Mouse (Mus musculus) embryonic fibroblast, embryonic 13.5 days (primary cell): ENCODE measurements around the gene Idi1. TPM values are rescaled to one million over a fixed set of nuclear protein-coding genes. Genes with fewer than 3 reads are reported as not detected.
A peak's percentile ranks its signal among the peaks of the same experiment; 100 is the strongest.

Experiments used
- H3K27ac ChIP-seq: 2 replicates; pipeline ENCODE4 v1.5.1; 2012; ENCODE audit warnings: low read length, control low read depth, inconsistent platforms; ENCODE audit not compliant: insufficient read depth
- H3K4me1 ChIP-seq: 2 replicates; pipeline ENCODE4 v1.6.1; 2011; ENCODE audit warnings: low read length; ENCODE audit not compliant: control insufficient read depth, insufficient read depth
- H3K4me3 ChIP-seq: 2 replicates; pipeline ENCODE4 v1.5.1; 2011; ENCODE audit warnings: mild to moderate bottlenecking, control low read depth, low read length; ENCODE audit not compliant: insufficient read depth
- CTCF ChIP-seq: IDR thresholded peaks from 2 replicates; pipeline ENCODE4 v1.5.1; 2011; ENCODE audit warnings: mild to moderate bottlenecking, control low read depth, low read length, moderate library complexity, borderline replicate concordance; ENCODE audit not compliant: insufficient read depth
- POLR2A ChIP-seq: IDR thresholded peaks from 2 replicates; pipeline ENCODE4 v1.6.1; 2011; ENCODE audit warnings: low read depth, mild to moderate bottlenecking, control low read depth, low read length, moderate library complexity
- polyA plus RNA-seq: library from polyadenylated mRNA; stranded (reverse); fragments of >200 nt; gene quantifications from 2 replicates; pipeline ENCODE4 v1.2.4, GENCODE M21; 2011; ENCODE audit warnings: low read depth; ENCODE audit not compliant: missing spikeins, insufficient read length

Gene Idi1
- polyA plus RNA-seq, 1 experiment, result 108 TPM

- no peaks in the 10 kb centered on the region for H3K4me1 ChIP-seq
- H3K4me3 ChIP-seq, result no peak overlapping the region
- H3K27ac ChIP-seq, result no peak overlapping the region
- TF ChIP-seq CTCF (no peak), POLR2A (no peak)
These were observed 30.5 kb upstream of the Idi1 start for GRCm38 (mm10) chr13:8854769-8855168.

- H3K27ac ChIP-seq, result no peak overlapping the region
- H3K4me1 ChIP-seq, result no peaks in the 10 kb centered on the region
- TF ChIP-seq POLR2A, result no peak
- TF ChIP-seq CTCF, result no peak
- no peak overlapping the region for H3K4me3 ChIP-seq
These were observed 26.8 kb upstream of the Idi1 start for GRCm38 (mm10) chr13:8858453-8858852.

DNA sequence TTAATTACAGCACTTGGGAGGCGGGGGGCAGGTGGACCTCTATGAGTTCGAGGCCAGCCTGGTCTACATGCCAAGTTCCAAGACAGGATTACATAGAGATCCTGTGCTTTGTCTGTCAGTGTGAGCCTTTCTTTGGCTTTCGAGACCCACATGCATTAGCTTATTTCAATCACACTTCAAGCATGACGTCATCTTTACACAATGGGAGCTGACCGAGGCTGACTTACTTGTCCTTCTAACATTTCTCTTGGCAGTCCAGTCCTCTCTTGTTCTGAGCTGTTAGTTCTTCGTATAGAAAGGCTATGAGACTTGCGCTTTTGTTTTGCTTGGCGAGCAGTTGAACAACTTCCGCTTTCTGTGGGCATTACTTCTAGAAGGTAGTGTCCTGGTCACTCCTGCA lies 24.4 kb upstream of the Idi1 start:
- no peaks in the 10 kb centered on the region for H3K4me1 ChIP-seq
- no peak overlapping the region for H3K27ac ChIP-seq
- TF ChIP-seq CTCF (no peak), POLR2A (no peak)
- H3K4me3 ChIP-seq, result no peak overlapping the region

DNA sequence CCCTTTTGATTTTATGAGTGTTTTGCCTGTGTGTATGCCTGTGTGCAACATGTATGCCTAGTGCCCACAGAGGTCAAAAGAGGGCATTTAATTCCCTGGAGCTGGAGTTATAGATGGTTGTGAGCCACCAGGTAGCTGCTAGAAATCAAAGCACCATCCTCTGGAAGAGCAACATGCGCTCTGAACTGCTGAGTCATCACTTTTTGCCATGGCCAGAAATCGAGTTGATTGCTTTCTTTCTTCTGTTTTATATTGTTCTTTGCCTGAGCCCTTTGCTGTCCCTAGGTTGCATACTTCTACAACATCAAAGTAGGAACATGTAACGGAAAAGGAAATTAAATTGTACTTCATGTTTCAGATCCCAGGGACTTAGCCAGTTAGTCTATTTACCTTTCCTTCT lies 20.3 kb upstream of the Idi1 start:
- H3K4me3 ChIP-seq, result no peak overlapping the region
- no peak overlapping the region for H3K27ac ChIP-seq
- TF ChIP-seq CTCF (no peak), POLR2A (no peak)
- no peaks in the 10 kb centered on the region; the same call in 1 of the 2 replicates for H3K4me1 ChIP-seq

DNA sequence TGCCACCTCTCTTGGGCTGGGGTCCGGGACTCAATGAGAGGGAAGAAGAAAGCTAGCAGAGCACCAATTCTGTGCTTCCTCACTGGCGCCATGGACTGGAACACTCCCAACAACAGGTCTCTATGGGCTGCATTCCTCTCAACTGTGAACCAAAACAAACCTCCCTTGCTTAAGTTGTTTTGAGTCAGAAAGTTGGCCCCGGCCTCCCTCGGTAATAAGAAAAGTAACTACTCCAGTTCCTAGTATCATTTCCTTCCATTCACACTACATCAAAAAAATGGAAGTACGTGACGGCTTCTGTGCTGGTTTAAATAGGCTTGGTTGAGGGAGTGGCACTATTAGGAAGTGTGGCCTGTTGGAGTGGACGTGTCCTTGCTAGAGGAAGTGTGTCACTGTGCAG lies 18.7 kb upstream of the Idi1 start:
- no peak for TF ChIP-seq POLR2A
- no peak for TF ChIP-seq CTCF
- Histone ChIP-seq H3K4me3 (no peak overlapping the region), H3K4me1 (no peaks in the 10 kb centered on the region; the same call in 1 of the 2 replicates), H3K27ac (no peak overlapping the region)

DNA sequence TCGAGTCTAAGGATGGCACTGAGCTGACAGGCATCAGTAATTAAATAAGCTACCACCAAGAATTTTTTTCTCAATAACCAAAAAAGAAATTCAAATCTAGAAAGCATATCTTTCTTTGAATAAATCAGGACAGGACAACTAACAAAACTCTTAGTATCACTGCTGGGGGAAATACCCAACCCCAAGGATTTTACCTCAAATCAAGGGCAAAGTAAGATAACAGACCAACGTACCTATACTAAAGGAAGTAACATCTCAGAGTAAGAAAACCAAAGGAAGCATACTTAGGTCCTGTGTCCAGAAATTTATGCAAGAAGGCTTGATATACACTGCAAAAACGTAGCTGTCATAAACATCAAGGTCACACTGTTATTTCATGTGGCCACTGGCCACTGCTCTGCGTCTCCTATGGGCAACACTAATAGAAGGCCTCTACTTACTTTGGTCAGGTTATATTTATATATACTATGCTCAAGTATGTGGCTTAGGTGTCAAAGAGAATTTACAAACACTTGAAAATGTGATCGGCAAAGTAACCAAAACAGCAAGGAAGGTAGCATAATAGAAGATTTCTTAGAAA lies 15.6 kb upstream of the Idi1 start:
- Histone ChIP-seq H3K4me1 (no peaks in the 10 kb centered on the region; the same call in 1 of the 2 replicates), H3K27ac (no peak overlapping the region), H3K4me3 (peak overlapping the region; percentile 66)
- no peak for TF ChIP-seq CTCF
- TF ChIP-seq POLR2A, result no peak

DNA sequence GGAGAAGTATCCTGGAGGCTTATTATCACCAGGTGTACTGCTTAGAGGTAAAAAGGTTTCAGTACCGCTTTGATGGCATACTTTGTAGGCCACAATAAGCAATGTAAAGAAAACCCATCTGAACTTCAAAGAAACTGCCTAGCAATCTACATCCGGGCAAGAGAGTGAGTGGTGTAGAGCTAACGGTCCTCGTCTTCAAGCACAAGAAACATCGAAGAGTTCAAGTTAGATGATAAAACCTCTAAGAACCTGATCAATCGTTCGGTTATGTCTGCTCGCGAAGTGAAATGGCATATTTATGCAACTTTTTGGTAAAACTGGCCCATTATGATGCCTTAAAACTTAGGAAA lies 15.2 kb upstream of the Idi1 start:
- Histone ChIP-seq H3K4me1 (no peaks in the 10 kb centered on the region; the same call in 1 of the 2 replicates), H3K4me3 (peak overlapping the region; percentile 66), H3K27ac (0 out of 2 replicates have a peak overlapping the region, but pooled peaks have one; percentile 39)
- no peak for TF ChIP-seq POLR2A
- no peak for TF ChIP-seq CTCF

DNA sequence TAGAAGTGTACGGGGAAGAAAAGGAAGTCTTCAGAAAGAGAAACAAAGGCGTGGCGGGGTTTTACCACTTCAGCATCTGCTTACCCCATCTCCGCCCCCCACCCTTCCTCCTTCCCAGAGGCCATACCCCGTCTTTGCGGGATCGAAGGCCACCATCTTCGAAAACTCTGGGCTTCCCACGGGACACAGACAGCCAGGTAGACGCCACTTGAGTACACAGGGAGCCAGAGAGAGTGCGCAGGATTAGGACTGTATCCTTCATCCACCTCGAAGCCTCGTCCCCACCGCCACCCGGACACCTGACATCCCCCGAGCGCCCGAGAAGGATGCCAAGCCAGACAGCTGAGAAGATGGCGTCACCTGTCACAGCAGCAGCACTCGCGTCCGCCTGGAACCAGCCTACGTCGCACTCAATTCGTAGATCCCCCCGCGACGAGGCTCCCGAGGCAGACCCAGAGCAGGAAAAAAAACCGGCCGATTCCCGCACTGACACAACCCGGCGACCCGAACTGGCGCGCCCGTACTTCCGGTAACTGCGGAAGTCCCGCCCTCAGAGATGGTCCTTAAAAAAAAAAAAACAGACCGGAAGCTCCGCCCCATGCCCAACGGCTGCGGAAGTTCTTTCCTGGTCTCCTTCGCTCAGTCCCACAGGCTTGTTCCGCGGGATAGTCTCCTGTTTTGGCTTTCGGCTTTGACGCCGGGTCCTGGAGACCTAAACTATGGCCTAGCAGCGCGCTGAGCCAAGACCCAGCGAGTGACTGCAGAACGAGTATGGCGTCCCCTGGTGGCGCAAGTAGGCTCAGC lies 14.6 kb upstream of the Idi1 start:
- peak overlapping the region; percentile 79 for H3K27ac ChIP-seq
- no peaks in the 10 kb centered on the region; the same call in 1 of the 2 replicates for H3K4me1 ChIP-seq
- H3K4me3 ChIP-seq, result peak overlapping the region; percentile 66
- TF ChIP-seq CTCF (peak; percentile 88), POLR2A (peak; percentile 93)

DNA sequence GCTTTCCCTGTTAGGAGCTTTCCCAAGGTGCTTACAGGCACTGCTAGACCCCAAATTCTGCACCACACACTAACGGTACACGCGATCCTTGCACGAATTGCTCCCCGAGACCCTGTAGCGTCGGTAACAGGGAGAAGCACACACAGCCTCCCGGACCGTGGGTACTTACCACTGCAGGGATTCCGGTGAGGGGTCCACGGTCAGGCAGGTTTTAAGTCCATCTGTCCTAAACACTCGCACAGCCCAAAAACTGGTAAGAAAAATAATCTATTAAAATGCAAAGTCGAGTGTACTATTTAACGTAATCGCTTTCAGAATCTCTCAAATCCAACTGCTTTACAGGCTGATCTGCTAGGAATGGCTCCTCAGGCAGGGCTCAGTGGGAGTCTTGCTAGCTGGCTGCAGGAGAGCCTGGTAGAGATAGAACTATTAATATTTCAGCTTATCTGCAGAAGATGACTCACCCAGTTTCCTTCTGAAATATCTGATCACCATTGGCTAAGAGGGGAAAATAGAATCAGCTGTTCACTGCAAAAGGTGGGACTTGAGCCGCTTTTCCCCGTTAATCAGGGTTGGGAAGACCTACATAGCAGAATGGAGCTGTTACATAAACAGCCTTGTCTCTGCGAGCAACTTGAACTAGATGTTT lies 13.9 kb upstream of the Idi1 start, which contains the start of gene Wdr37:
Gene Wdr37, minus strand, starts transcription at position 596 of the 649 bp plus-strand sequence.
- no peaks in the 10 kb centered on the region; the same call in 1 of the 2 replicates for H3K4me1 ChIP-seq
- peak within 1 kb of the TSS; percentile 66 for H3K4me3 ChIP-seq
- no peak for TF ChIP-seq CTCF
- TF ChIP-seq POLR2A, result peak; percentile 63
- H3K27ac ChIP-seq, result peak within 1 kb of the TSS; percentile 79
